Mouse (Mus musculus) olfactory bulb, adult 2 months (tissue): Measurements from ENCODE around the gene Afap1l2.

Source experiments
- CTCF ChIP-seq: fragments of 200-500 bp; IDR thresholded peaks from 2 replicates; pipeline ENCODE4 v1.5.1; 2012; ENCODE audit warnings: low read depth, mild to moderate bottlenecking, low read length, moderate library complexity; ENCODE audit not compliant: insufficient read depth
- POLR2A ChIP-seq: fragments of 200-500 bp; IDR thresholded peaks from 2 replicates; pipeline ENCODE4 v1.6.1; 2012; ENCODE audit warnings: mild to moderate bottlenecking, low read depth, low read length, moderate library complexity; ENCODE audit not compliant: insufficient read depth

GRCm38 (mm10) chr19:56954857-56955256 lies 53.2 kb downstream of the Afap1l2 start:
- TF ChIP-seq CTCF (no peak), POLR2A (no peak)
